In the genomic region with DNA sequence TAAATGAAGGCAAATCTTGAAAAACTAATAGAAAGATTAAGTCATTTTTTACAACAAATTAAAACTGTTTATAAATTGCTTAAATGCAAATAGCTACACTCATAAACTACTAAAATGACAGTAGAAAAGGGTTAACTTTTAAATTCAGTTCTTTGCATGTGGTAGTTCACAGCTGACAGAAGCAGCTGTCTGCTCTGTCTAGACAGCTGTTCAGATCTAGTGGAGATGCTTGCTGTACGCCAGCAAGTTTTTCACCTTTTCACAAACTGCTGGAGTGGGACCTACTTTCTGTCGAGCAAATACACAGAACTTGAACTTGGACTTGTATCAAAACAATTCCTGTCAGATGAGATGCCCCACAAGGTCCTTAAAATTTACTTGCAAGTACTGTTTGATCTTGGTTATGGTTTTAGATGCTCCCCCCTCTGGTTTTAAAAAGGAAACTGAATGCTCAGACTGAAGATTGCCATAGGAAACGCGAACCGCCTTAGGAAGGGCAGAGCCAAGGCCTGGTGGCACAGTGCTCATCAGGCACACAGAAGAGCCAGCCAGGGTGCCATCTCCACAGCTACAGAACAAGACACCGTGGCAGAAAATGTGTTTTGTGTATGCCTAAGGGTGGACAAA, we compare ENCODE assay signal across 15 mouse cellular contexts. TPM values are rescaled to one million over a fixed set of nuclear protein-coding genes. Genes with fewer than 3 reads are reported as not detected.
DNase-seq lines count a peak whose midpoint lies in the region; ATAC-seq lines count a peak whose summit lies in the region.
"Had no signal": no experiment of that assay in that cellular context is flagged by ENCODE, and none has a peak within 500 bp of the region (broad histone marks: within the 10 kb centered on the region; RNA-seq: fewer than 3 reads in every experiment).

No protein-coding gene starts in this region.

- no peak for ATAC-seq in neural tube, embryonic 15.5 days (ENCODE audit: low FRiP score)
- peak; percentile 55 for ATAC-seq in activated CD4-positive, CD25-positive, alpha-beta regulatory T cell, adult 4 months

- intact Hi-C loops in gastrocnemius, postnatal 14 days (cut with DNase I; ENCODE audit: low total_unique reads): loop anchor here (5.0 kb wide), 1 partner anchor 79 kb away; no protein-coding TSS in a partner anchor

- DNase-seq in gastrocnemius, postnatal 14 days: peak; percentile 13
- DNase-seq in gastrocnemius, adult 8-10 months (ENCODE audit: low spot score in 2 of 2): no peak
- DNase-seq in neural tube, embryonic 10.5 days (ENCODE audit: extremely low spot score, low spot score): no peak
- DNase-seq in naive thymus-derived CD4-positive, alpha-beta T cell, adult 2 months (ENCODE audit: low read depth): peak; percentile 61
- DNase-seq in adrenal gland, postnatal 4 days (ENCODE audit: low spot score in 2 of 2): no peak
- DNase-seq in c-Kit-positive CD71-positive TER-119-positive erythroid progenitor cells, embryonic 14.5 days (ENCODE audit: low spot score): no peak
- DNase-seq: heart, adult 18-20 months; kidney, adult 18-20 months; kidney, postnatal 25 days; left cerebral cortex, postnatal 4 days had no signal

- H3K4me1 ChIP-seq in neural tube, embryonic 15.5 days: no peaks in the 10 kb centered on the region; the same call in 1 of the 2 replicates
- H3K4me1 ChIP-seq: hindbrain, embryonic 12.5 days had no signal

- no peak overlapping the region for H3K4me3 ChIP-seq in neural tube, embryonic 15.5 days (replicated peaks)
- H3K4me3 ChIP-seq: embryonic facial prominence, embryonic 12.5 days; hindbrain, embryonic 12.5 days had no signal

- H3K27me3 ChIP-seq in neural tube, embryonic 15.5 days (replicated peaks): no peaks in the 10 kb centered on the region
- H3K27me3 ChIP-seq: embryonic facial prominence, embryonic 12.5 days; hindbrain, embryonic 12.5 days had no signal

- 75% methylated on average over 6 of the region's 6 CpGs for WGBS in neural tube, embryonic 15.5 days

- no peaks in the 10 kb centered on the region for H3K36me3 ChIP-seq in neural tube, embryonic 15.5 days
- H3K36me3 ChIP-seq: hindbrain, embryonic 12.5 days had no signal

- no peak overlapping the region for H3K4me2 ChIP-seq in neural tube, embryonic 15.5 days
- H3K4me2 ChIP-seq: embryonic facial prominence, embryonic 12.5 days; hindbrain, embryonic 12.5 days had no signal

- no peaks in the 10 kb centered on the region for H3K9me3 ChIP-seq in neural tube, embryonic 15.5 days (replicated peaks)
- H3K9me3 ChIP-seq: embryonic facial prominence, embryonic 12.5 days; hindbrain, embryonic 12.5 days had no signal

- H3K27ac ChIP-seq in neural tube, embryonic 15.5 days (replicated peaks): peak overlapping the region; percentile 33; the same call in 1 of the 2 replicates
- H3K27ac ChIP-seq: embryonic facial prominence, embryonic 12.5 days; hindbrain, embryonic 12.5 days; liver, embryonic 14.5 days had no signal

- no peak overlapping the region for H3K9ac ChIP-seq in neural tube, embryonic 15.5 days (replicated peaks)
- H3K9ac ChIP-seq: embryonic facial prominence, embryonic 12.5 days; hindbrain, embryonic 12.5 days; liver, embryonic 14.5 days had no signal

RNA-seq across cellular contexts. Expression of a gene that starts 45.0 kb away (rescaled TPM):
- 10 to 100 TPM; 21.9 to 31.0 TPM for total RNA-seq in gastrocnemius, postnatal 14 days (2021)
- 10 to 100 TPM; 43.7 to 52.2 (median 47.1) TPM for total RNA-seq in gastrocnemius, adult 8-10 months (2022)
- 99.3 and 104 TPM in 2 replicates for polyA plus RNA-seq in neural tube, embryonic 15.5 days (2015; fragmentation: Nextera tagmentation; extraction: Ambion mirVana)
- polyA plus RNA-seq in activated CD4-positive, CD25-positive, alpha-beta regulatory T cell, adult 4 months (2017; shearing (Covaris generic)): 100 to 1,000 TPM; 125 to 148 TPM
- total RNA-seq in adrenal gland, postnatal 4 days (2021): 10 to 100 TPM; 24.5 to 29.4 TPM

RNA-seq across cellular contexts. Expression of a gene that starts 48.8 kb away (rescaled TPM):
- total RNA-seq in gastrocnemius, postnatal 14 days (2021): 10 to 100 TPM in 1 of 2 experiments, 1 to 10 TPM in 1; 8.6 to 12.1 TPM
- 10 to 100 TPM; 10.0 to 11.7 (median 10.7) TPM for total RNA-seq in gastrocnemius, adult 8-10 months (2022)
- 11.0 and 13.3 TPM in 2 replicates for polyA plus RNA-seq in neural tube, embryonic 15.5 days (2015; fragmentation: Nextera tagmentation; extraction: Ambion mirVana)
- 10 to 100 TPM; 21.2 to 28.7 TPM for polyA plus RNA-seq in activated CD4-positive, CD25-positive, alpha-beta regulatory T cell, adult 4 months (2017; shearing (Covaris generic))
- total RNA-seq in adrenal gland, postnatal 4 days (2021): 10 to 100 TPM; 31.6 to 35.5 TPM

Comparison
In these comparisons a context has a peak if more than half of its experiments do, and no peak if none do; other contexts are left out.
1. DNase-seq: peak in gastrocnemius, postnatal 14 days (single experiment) and naive thymus-derived CD4-positive, alpha-beta T cell, adult 2 months (single experiment); none in gastrocnemius, adult 8-10 months (0 of 2), neural tube, embryonic 10.5 days (single experiment), adrenal gland, postnatal 4 days (0 of 2) and c-Kit-positive CD71-positive TER-119-positive erythroid progenitor cells, embryonic 14.5 days (single experiment).